Mouse (Mus musculus): Measurements from ENCODE around the gene Klk5.

- TF ChIP-seq CTCF (IDR thresholded peaks at IDR 0.05; ENCODE audit: low read depth), result no peak
- TF ChIP-seq EP300 (IDR thresholded peaks at IDR 0.05; ENCODE audit: low read depth), result no peak
Measured at GRCm38 (mm10) chr7:43797333-43797769, 44.4 kb upstream of the Klk5 start, which contains the start of gene Klk8.
